Mouse (Mus musculus) hindbrain, embryonic 10.5 days (tissue): Measurements from ENCODE around the gene Kcnn1. TPM values are rescaled to one million over a fixed set of nuclear protein-coding genes. Genes with fewer than 3 reads are reported as not detected.
A peak's percentile ranks its signal among the peaks of the same experiment; 100 is the strongest.

Experiments
- DNase-seq: peaks from one replicate; pipeline ENCODE4 v3.0.0-alpha.2; 2017; ENCODE audit warnings: low spot score
- H3K27ac ChIP-seq: fragments of 300-500 bp; sonication (generic); 2 replicates; pipeline ENCODE4 v1.5.1; 2016; ENCODE audit warnings: mild to moderate bottlenecking, moderate library complexity
- H3K27me3 ChIP-seq: fragments of 300-500 bp; sonication (generic); 2 replicates; pipeline ENCODE4 v1.6.1; 2016; ENCODE audit warnings: mild to moderate bottlenecking; ENCODE audit not compliant: poor library complexity, insufficient read depth, severe bottlenecking
- H3K36me3 ChIP-seq: fragments of 300-500 bp; sonication (generic); 2 replicates; pipeline ENCODE4 v1.6.1; 2016; ENCODE audit warnings: mild to moderate bottlenecking, moderate library complexity
- H3K4me1 ChIP-seq: fragments of 300-500 bp; sonication (generic); replicated peaks from 2 replicates; pipeline ENCODE4 v1.6.1; 2016; ENCODE audit warnings: mild to moderate bottlenecking
- H3K4me3 ChIP-seq: fragments of 300-500 bp; sonication (generic); 2 replicates; pipeline ENCODE4 v1.5.1; 2016; ENCODE audit warnings: mild to moderate bottlenecking, moderate library complexity
- H3K9me3 ChIP-seq: fragments of 300-500 bp; sonication (generic); 2 replicates; pipeline ENCODE4 v1.6.1; 2016; ENCODE audit warnings: mild to moderate bottlenecking, moderate library complexity
- WGBS: fragments of 180-500 bp; shearing (Covaris S2); methylation state at CpG from one replicate; pipeline ENCODE4 v1.1.7; 2016; 5-methylcytosine and 5-hydroxymethylcytosine counted together
- polyA plus RNA-seq: library from polyadenylated mRNA; unstranded; fragments of >200 nt; fragmentation: Nextera tagmentation; extraction: Ambion mirVana; gene quantifications from 2 replicates; pipeline ENCODE4 v1.2.1, GENCODE M21; 2016

The Kcnn1 gene
- polyA plus RNA-seq, 1 experiment from 2014 or later: 19.3 TPM

DNA sequence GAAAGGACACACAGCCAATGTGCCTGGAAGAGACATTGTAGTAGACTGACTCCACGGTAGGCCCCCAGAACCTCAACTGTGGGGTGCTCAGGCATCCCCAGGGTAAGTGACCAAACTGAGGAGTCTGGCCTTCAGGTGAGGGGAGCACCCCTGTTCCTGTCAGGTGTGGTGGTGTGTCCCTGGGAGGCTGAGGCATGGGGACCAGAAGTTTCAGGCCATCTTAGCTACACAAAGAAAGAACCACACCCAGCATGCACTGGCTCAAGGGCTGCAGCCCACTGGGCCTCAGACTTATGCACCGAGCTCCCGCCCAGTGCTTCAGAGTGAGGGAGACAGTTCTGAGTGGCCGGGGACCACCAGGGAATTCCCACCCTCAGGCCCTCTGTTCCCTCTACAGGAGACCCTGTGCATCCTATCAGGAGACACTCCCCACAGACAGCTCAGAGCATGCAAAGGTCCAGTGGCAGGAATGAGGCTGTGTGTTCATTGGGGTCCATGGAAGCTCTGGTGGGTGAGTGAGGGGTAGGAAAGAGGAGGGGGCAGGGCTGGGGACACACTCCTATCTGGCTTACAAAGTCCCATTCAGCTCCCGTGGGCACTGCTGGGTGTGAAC is 8.2 kb upstream of the Kcnn1 start:
- DNase-seq: no peak
- Histone ChIP-seq H3K27me3 (peaks cover 10% of the 10 kb centered on the region), H3K36me3 (peaks cover 20% of the 10 kb centered on the region), H3K4me3 (0 out of 2 replicates have a peak overlapping the region, but pooled peaks have one; percentile 18), H3K9me3 (no peaks in the 10 kb centered on the region), H3K27ac (no peak overlapping the region), H3K4me1 (peaks cover 55% of the 10 kb centered on the region)
- 90% methylated on average over 5 of the region's 5 CpGs for WGBS

DNA sequence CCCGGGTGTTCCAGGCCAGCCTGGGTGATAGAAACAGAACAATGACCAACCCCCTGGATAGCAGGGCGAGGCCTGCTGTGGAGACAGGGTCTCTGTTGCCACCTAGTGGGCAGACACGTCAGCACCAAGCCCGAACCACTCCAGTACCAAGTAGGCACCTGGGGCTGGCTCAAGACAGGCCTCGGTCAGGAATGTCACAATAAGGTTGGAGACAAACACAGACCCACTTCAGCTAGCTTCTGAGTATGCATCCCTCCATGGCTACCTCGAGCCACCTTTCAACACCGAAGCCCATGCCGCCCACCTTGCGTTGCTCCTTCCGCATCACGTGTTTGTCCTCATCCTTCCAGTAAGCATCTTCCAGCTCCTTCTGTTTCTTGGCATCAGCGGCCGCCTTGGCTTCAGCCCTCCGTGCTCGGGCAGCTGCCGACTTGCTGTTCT is 6.6 kb upstream of the Kcnn1 start:
- H3K4me1 ChIP-seq: peaks cover 72% of the 10 kb centered on the region
- peaks cover 20% of the 10 kb centered on the region for H3K36me3 ChIP-seq
- 46% methylated on average over 16 of the region's 16 CpGs for WGBS
- no peaks in the 10 kb centered on the region for H3K9me3 ChIP-seq
- DNase-seq: peak; percentile 75
- H3K27ac ChIP-seq: peak overlapping the region; percentile 84
- H3K4me3 ChIP-seq: peak overlapping the region; percentile 22; the same call in 1 of the 2 replicates
- H3K27me3 ChIP-seq: peaks cover 10% of the 10 kb centered on the region

DNA sequence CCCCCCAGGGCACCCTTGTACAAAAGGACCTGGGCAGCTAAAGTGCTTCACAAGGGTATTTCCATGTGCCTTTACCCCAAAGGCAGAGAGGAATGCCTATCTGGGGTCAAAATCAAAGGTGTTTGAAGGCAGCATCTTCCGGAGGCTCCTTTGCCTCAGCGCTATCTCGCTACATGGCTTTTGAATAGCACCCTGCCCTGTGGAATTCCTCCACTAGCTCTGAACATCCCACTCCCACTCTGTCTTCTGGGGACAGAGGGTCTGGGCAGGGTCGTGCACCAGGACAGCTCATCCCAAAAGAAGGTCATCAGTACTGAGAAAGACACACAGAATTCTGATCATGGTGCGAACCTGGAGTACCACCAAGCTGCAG is 6.1 kb upstream of the Kcnn1 start:
- Histone ChIP-seq H3K4me3 (peak overlapping the region; percentile 42), H3K36me3 (peaks cover 20% of the 10 kb centered on the region), H3K27ac (peak overlapping the region; percentile 84), H3K9me3 (no peaks in the 10 kb centered on the region), H3K4me1 (peaks cover 72% of the 10 kb centered on the region), H3K27me3 (peaks cover 10% of the 10 kb centered on the region)
- no peak for DNase-seq
- WGBS: 41% methylated on average over 5 of the region's 5 CpGs

DNA sequence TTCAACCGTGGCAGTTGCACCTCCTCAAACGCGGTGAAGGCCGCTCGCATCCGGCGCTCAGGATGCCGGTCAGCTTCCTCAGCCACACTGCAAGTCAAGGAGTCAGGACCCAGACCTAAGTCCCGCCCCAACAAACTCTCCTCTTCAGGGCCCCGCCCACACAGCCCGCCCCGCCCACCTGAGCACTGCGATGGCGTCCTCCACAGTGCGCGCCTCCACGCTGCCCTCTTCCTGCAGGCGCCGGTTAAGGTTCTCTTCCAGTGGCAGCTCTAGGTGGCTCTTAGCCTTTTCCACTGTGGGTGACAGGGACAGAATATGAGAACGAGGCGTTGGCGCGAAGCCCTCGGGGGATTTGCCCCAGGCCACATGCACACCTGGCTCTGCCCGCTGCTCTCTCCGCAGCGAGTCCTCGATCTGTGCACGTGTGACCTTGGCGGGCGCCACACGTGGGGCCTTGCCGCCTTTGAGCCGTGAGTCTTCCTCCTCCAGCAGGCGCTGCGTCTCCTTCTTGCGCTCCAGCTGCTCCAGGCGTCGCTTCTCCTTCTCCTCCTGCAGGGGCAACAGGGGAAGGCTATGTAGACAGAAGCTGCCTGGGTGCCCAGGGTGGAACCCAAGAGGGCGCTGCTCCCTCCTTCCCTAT is 5.6 kb upstream of the Kcnn1 start:
- WGBS: 12% methylated on average over 40 of the region's 40 CpGs
- Histone ChIP-seq H3K27me3 (peaks cover 10% of the 10 kb centered on the region), H3K27ac (peak overlapping the region; percentile 84), H3K36me3 (peaks cover 20% of the 10 kb centered on the region), H3K4me3 (peak overlapping the region; percentile 42), H3K4me1 (peaks cover 72% of the 10 kb centered on the region), H3K9me3 (no peaks in the 10 kb centered on the region)
- peak; percentile 68 for DNase-seq

DNA sequence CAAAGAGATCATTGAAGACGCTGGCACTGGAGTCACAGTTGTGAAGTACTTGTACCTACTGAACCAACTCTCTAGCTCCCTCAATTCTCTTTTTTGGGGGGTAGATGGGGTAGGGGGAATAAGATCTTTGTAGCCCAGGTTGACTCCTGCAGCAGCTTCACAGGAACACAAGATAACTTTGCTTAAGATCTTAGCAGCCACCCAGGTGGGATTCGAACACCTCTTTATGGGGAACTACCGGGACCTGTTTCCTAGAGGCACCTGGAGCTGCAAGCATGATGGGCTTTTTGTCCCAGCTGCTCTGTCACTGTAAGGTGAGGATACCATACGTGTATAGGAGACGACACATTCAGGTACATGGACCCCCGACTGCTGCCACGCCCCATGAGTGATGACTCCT is 3.5 kb upstream of the Kcnn1 start:
- 88% methylated on average over 7 of the region's 7 CpGs for WGBS

DNA sequence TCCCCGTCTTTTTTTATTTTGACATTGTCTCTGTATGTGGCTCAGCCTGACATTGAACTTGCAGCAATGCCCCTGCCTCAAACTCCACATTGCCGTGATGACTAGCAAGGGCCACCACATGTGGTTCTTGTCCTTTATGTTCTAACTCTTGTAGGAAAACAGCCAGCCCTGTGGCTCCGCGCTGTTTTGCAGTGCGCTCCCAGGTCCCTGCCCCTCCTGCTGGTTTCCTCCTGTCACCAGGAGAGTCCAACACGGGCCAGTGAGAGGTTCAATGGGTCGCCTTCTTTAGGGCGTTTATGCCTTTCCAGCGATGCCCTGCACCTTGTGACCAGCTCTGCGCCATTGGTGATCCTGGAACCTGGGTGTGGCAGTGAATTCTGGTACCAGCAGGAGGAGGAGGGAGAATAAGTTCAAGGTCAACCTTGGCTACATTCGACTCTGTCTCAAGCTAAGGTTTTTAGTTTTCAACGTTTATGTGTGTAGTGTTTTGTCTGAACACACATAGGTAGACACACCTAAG is 3.0 kb upstream of the Kcnn1 start:
- H3K36me3 ChIP-seq: peaks cover 20% of the 10 kb centered on the region
- H3K4me3 ChIP-seq: peak overlapping the region; percentile 69
- 9% methylated on average over 12 of the region's 12 CpGs for WGBS
- peaks cover 79% of the 10 kb centered on the region for H3K4me1 ChIP-seq
- peaks cover 36% of the 10 kb centered on the region for H3K27me3 ChIP-seq
- H3K9me3 ChIP-seq: no peaks in the 10 kb centered on the region
- peak overlapping the region; percentile 95 for H3K27ac ChIP-seq
- DNase-seq: no peak

More for the DNA sequence above, 3.5 kb upstream of the Kcnn1 start:
- no peaks in the 10 kb centered on the region for H3K9me3 ChIP-seq
- peak overlapping the region; percentile 95 for H3K27ac ChIP-seq
- peaks cover 20% of the 10 kb centered on the region for H3K36me3 ChIP-seq
- DNase-seq: no peak
- H3K27me3 ChIP-seq: peaks cover 31% of the 10 kb centered on the region
- peaks cover 78% of the 10 kb centered on the region for H3K4me1 ChIP-seq
- peak overlapping the region; percentile 69 for H3K4me3 ChIP-seq

DNA sequence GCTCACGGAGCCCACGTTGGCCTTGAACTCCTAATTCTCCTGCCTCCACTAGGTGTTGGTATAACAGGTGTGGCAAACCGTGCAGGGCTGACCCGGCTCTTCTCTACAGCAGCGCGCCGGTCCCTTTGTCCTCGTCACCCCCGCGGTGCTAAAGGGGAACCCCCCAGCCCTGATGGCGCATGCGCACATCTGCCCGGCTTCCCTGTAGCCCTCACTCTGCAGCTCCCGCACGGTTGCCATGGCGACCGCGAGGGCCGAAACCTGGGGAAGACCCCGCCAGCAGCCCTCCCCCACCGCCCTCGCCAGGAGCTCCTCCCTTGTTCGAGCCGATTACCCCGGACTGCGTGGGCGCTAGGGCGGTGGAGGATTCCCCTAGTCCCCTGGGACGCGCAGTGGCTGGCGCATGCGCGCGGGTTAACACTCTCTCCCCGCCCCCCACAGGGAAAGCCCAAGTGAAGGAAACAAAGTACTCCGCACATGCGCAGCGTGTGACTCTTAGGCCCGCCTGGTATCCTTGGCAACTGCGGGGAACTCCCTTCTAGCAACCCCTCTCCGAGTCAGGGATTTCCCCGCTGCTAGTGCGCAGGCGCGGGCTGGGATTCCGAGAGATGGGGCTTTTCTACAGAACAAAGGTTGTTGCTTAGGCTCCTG is 2.4 kb upstream of the Kcnn1 start:
- Histone ChIP-seq H3K4me3 (peak overlapping the region; percentile 69), H3K36me3 (peaks cover 20% of the 10 kb centered on the region), H3K27me3 (peaks cover 40% of the 10 kb centered on the region), H3K27ac (peak overlapping the region; percentile 95), H3K9me3 (no peaks in the 10 kb centered on the region), H3K4me1 (peaks cover 79% of the 10 kb centered on the region)
- under 1% methylated on average over 46 of the region's 46 CpGs for WGBS
- peak; percentile 99 for DNase-seq

DNA sequence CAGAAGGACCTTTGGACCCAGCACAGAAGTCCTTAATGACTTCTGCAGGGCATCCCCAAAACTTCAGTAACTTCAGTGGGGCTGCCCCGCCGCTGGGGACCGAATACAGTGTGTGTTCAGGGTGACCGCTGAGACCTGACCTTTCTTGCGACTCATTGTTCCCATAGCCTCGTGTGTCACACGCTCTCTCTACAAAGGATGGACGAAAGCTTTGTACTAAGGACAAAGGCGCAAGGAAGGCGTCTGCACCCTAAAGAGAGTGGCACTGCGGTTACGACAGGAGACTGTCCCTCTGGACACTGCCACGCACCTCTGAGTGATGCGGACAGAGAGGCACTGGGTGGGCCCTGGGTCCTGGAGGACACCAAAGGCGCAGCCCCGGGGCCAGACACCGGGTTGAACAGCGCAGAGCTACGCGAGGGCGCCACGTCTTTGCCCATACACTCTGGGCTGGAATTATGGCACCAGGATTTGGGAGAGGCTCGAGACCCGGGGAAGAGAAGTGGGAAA is 1.7 kb upstream of the Kcnn1 start:
- Histone ChIP-seq H3K27me3 (peaks cover 44% of the 10 kb centered on the region), H3K4me3 (peak overlapping the region; percentile 69), H3K36me3 (peaks cover 20% of the 10 kb centered on the region), H3K27ac (peak overlapping the region; percentile 95), H3K4me1 (peaks cover 78% of the 10 kb centered on the region), H3K9me3 (no peaks in the 10 kb centered on the region)
- DNase-seq: peak; percentile 80
- under 1% methylated on average over 24 of the region's 24 CpGs for WGBS

DNA sequence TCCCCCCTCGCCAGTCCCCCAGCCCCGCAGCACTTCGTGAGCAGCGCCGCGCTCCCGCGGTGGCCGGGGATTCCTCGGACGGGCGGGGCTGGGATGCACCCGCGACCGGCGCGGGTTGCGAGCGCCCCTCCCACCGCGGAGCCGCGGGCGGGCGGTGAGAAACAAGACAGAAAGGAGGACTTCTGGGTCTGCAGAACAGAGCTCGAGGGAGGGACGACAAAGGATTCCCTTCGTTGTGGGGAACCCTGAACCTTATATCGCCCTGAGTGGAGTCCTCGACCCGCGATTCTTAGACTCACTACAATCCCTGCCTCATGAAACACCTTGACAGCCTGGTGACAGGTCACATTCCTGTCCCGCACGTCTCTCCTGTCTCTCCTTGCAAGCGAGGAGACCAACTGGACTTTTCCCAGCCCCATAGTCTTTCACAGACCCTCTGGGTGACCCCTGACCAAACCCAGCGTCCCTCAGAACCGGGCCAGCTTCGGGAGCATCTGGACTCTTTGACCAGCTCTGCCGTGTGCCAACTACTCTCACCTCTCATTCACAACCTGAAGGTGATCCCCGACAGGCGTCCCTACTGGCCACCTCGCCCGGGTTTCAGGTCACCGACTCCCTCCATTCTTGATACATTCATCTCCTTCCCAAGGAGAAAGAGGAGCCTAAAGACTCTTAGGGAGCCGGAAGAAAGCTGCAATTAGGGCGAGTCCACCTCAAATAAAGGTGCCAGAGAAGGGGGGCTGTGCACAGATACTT is 1.1 kb upstream of the Kcnn1 start:
- Histone ChIP-seq H3K27ac (peak overlapping the region; percentile 95), H3K27me3 (peaks cover 44% of the 10 kb centered on the region), H3K4me1 (peaks cover 71% of the 10 kb centered on the region), H3K9me3 (no peaks in the 10 kb centered on the region), H3K4me3 (peak overlapping the region; percentile 69), H3K36me3 (peaks cover 20% of the 10 kb centered on the region)
- under 1% methylated on average over 46 of the region's 46 CpGs for WGBS
- DNase-seq: peak; percentile 48

DNA sequence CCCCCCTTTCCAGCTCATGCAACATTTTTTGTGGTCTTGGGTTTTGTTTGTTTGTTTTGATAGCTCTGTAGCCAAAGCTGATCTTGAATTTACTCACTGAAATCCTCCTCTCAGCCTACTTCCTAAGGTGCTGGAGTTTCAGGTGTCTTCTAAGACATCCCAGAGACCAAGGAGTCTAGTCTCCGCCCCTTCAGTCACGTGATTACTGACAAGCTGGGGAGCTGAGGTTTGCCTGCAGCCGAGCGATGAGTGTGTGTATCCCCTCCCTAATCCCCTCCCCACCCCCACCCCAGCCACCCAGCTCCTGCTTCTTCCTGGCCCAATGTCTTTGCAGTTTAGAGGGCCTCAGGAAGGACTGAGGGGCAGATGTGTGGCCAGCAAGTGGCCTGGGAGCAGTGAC is 5.5 kb downstream of the Kcnn1 start:
- H3K27me3 ChIP-seq: peaks cover 52% of the 10 kb centered on the region
- 6% methylated on average over 4 of the region's 4 CpGs for WGBS
- no peaks in the 10 kb centered on the region for H3K9me3 ChIP-seq
- 0 out of 2 replicates have a peak overlapping the region, but pooled peaks have one; percentile 20 for H3K27ac ChIP-seq
- H3K4me3 ChIP-seq: peak overlapping the region; percentile 62
- H3K36me3 ChIP-seq: peaks cover 20% of the 10 kb centered on the region
- H3K4me1 ChIP-seq: peaks cover 52% of the 10 kb centered on the region
- no peak for DNase-seq

DNA sequence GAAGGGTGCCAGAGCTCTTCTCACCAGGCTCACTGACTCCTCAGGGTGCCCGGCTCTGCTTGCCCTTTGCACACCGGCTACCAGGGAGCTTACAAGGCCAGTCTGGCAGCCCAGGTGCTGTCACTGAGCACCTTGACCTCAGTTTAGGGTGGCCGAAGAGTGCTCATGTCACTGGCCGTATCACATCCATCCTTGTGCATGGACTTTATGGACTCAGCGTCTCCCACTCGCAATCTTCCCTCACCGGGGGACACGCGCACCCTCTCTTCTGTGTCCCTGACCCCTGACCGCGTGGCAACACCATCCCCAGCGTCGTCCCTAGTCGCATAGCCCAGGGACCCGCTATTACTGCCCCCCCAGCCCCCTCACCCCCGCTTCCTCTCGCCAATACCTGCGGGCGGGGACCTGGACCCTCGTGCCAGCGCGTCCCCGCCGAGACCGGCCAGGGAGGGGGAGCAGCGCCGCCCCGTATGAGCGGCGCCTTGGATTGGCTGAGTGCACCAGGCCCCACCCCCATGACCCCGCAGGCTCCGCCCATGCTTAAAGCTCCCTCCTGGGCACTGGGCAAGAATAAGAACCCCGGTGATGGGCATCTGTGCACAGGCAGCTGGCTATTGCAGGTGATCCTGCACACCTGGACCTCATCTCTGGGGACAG is 6.4 kb downstream of the Kcnn1 start:
- Histone ChIP-seq H3K4me3 (peak overlapping the region; percentile 62), H3K9me3 (no peaks in the 10 kb centered on the region), H3K27me3 (peaks cover 44% of the 10 kb centered on the region), H3K4me1 (peaks cover 51% of the 10 kb centered on the region), H3K27ac (peak overlapping the region; percentile 80), H3K36me3 (peaks cover 27% of the 10 kb centered on the region)
- WGBS: 9% methylated on average over 33 of the region's 33 CpGs
- DNase-seq: peak; percentile 71

DNA sequence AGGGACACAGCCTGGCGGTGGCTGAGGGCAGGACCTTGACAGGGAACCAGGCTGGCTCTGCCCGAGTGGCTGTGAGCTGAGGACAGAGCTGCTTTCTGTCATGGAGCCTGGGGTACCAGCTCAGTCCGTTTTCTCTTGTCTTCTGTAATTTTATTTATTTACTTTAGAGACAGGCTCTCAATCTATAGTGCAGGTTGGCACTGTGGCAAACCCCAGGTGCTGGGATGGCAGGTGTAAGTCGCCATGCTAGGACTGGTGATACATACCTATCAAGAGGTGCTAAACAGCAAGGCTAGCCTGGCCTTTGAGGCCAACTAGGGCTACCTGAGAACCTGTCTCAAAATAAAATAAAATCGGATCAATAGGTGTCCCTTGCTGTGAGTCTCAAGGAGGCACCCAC is 7.0 kb downstream of the Kcnn1 start:
- 69% methylated on average over 5 of the region's 5 CpGs for WGBS
- Histone ChIP-seq H3K36me3 (peaks cover 27% of the 10 kb centered on the region), H3K4me3 (no peak overlapping the region), H3K9me3 (no peaks in the 10 kb centered on the region), H3K27ac (no peak overlapping the region), H3K27me3 (peaks cover 38% of the 10 kb centered on the region), H3K4me1 (peaks cover 49% of the 10 kb centered on the region)
- no peak for DNase-seq
